Mouse (Mus musculus) cerebellum, adult 2 months (tissue): Measurements from ENCODE around the gene Rad52. TPM values are rescaled to one million over a fixed set of nuclear protein-coding genes. Genes with fewer than 3 reads are reported as not detected.

Experiments used
- DNase-seq, 2 experiments: peaks; one replicate each; pipeline ENCODE4 v3.0.0; 2021
- H3K27ac ChIP-seq: fragments of 200-500 bp; 2 replicates; pipeline ENCODE4 v1.5.1; 2012; ENCODE audit warnings: low read length, control low read depth, inconsistent platforms; ENCODE audit not compliant: insufficient read depth
- H3K27me3 ChIP-seq: fragments of 200-500 bp; 2 replicates; pipeline ENCODE4 v1.6.1; 2012; ENCODE audit warnings: inconsistent platforms, mild to moderate bottlenecking, low read length, moderate library complexity; ENCODE audit not compliant: control insufficient read depth, insufficient read depth
- H3K4me1 ChIP-seq: fragments of 200-500 bp; 2 replicates; pipeline ENCODE4 v1.6.1; 2011; ENCODE audit warnings: low read length; ENCODE audit not compliant: control insufficient read depth, insufficient read depth
- H3K4me3 ChIP-seq: fragments of 200-500 bp; replicated peaks from 2 replicates; pipeline ENCODE3; 2011; ENCODE audit warnings: mild to moderate bottlenecking, low read depth, low read length, control low read depth; ENCODE audit not compliant: insufficient read depth
- CTCF ChIP-seq: fragments of 200-500 bp; IDR thresholded peaks from 2 replicates; pipeline ENCODE4 v1.5.1; 2011; ENCODE audit warnings: low read depth, mild to moderate bottlenecking, control low read depth, low read length, moderate library complexity, borderline replicate concordance; ENCODE audit not compliant: insufficient read depth
- POLR2A ChIP-seq: fragments of 200-500 bp; IDR thresholded peaks from 2 replicates; pipeline ENCODE4 v1.6.1; 2011; ENCODE audit warnings: low read length, control low read depth, borderline replicate concordance; ENCODE audit not compliant: insufficient read depth
- WGBS: fragments of 180-500 bp; shearing (Covaris S2); methylation state at CpG from one replicate; pipeline ENCODE4 v1.1.7; 2018; 5-methylcytosine and 5-hydroxymethylcytosine counted together
- polyA plus RNA-seq: library from polyadenylated mRNA; depleted of rRNA; stranded (reverse); fragments of >200 nt; gene quantifications from 2 replicates; pipeline ENCODE4 v1.2.3, GENCODE M21; 2012; rRNA removed

Gene Rad52
- polyA plus RNA-seq, result 62.6 and 65.1 TPM in 2 replicates

DNA sequence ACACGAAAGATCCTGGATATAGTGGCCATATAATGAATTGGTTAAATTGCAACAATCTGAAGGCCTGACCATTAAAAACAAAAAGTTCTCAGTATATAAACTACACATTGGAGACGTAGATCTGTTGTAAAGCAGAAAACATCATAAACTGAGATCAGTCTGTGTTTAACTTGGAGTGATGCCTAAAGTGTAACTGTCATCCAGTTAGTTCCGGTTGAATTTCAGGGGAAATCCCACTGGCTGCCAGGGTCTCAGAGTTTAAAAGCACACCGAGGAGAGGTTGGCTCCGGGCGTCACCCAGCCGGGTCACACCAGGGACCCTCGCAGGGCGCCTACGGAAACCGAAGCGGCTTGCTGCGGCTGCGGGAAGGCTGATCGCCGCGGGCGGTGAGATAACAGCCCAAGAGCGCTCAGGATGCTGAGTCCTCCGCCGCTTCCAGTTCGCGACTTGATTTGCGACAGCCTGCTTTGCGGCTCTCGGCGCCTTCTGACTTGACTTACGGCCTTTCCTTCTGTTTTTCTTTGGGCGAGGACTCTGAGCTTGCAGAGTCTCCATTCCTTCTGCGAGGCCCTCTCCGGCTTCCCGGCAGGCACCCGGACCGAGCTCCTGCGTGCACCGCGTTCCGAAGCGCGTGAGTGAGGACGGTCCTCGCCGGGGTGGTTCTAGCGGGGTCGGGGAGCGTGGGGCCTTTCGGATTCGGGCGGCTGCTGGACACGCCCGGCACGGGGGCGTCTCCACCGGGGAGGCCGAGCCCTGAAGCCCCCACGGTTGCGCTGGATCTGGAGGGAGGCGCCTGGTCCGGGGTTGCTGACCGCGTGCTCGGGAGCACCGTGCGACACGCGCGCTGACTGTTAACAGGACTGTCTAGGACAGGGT lies at the start of gene Rad52:
Rad52 (plus strand) TSS at position 495 of the 877 bp plus-strand sequence.
- Histone ChIP-seq H3K27ac (peak within 1 kb of the TSS; percentile 96), H3K4me1 (peaks cover 3% of the 10 kb centered on the region), H3K4me3 (peak within 1 kb of the TSS; percentile 90), H3K27me3 (no peaks in the 10 kb centered on the region)
- TF ChIP-seq CTCF, result no peak
- TF ChIP-seq POLR2A, result peak; percentile 84
- DNase-seq, result peak; percentile 93
- under 1% methylated on average over 67 of the region's 67 CpGs for WGBS

DNA sequence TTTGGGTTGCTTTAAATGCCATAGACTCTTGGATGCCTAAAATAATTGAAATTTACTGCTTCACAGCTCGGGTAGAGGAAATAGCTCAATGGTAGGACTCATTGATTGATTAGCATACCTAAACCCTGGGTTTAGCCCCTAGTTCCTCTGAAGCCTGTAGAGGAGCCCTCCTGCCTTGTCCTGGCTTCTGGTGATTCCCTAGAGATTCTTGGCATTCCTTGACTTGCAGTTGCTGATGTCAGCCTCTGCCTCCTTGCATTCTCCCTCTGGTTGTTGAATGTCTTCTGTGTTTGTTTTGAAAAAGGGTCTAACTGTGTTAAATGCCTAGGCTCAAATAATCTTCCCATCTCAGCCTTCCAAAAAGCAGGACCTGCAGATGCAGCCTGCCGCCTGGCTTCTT lies 48.3 kb upstream of the Rad52 start:
- WGBS, result 33% methylated on average over 2 of the region's 2 CpGs
- no peak for DNase-seq
- TF ChIP-seq POLR2A, result no peak
- no peak for TF ChIP-seq CTCF

DNA sequence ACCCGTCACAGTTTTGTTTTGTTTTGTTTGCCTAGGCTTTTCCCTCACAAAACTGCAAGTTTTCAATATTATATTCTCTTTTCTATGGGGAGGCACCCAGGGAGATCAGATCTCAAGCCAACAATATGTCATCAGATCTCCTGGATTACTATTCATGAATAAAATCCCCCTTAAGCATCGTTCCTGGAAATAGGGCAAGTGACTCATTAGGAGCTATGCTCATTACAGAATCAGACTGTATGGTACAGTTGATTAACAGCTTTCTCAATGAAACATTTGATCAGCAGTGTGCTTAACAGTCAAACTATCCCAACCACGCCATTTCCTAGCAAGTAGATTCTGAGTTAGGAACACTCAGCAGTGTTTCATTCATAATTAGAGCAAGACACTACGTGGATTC lies 47.0 kb upstream of the Rad52 start:
- Histone ChIP-seq H3K4me3 (no peak overlapping the region), H3K27me3 (no peaks in the 10 kb centered on the region), H3K4me1 (peaks cover 7% of the 10 kb centered on the region; the same call in 1 of the 2 replicates), H3K27ac (no peak overlapping the region)
- WGBS, result 39% methylated on average over 4 of the region's 4 CpGs
- TF ChIP-seq POLR2A (no peak), CTCF (no peak)
- no peak for DNase-seq

More for the DNA sequence above, 48.3 kb upstream of the Rad52 start:
- Histone ChIP-seq H3K27ac (no peak overlapping the region; the same call in 1 of the 2 replicates), H3K4me1 (peaks cover 11% of the 10 kb centered on the region; the same call in 1 of the 2 replicates), H3K4me3 (no peak overlapping the region), H3K27me3 (no peaks in the 10 kb centered on the region)

DNA sequence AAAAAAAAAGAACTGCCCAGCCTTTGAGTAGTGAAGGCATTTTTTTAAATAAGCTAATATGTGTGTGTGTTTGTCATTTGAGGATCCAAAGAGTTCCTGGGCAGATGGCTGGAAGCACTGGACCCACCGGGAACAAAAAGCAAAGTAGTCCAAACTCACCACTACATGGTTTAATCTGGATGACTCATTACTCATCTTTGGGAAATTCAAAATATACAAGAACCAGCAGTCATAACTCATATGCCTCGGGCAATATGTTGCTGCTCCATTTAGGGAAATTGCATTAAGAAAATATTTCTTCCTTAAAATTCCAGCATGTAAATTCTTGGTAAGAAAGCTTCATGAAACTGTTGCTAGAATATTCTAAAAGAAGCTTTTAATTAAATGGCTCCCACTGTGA lies 42.3 kb upstream of the Rad52 start:
- Histone ChIP-seq H3K27ac (no peak overlapping the region), H3K27me3 (no peaks in the 10 kb centered on the region), H3K4me3 (no peak overlapping the region), H3K4me1 (peaks cover 25% of the 10 kb centered on the region; the same call in 1 of the 2 replicates)
- no peak for DNase-seq
- WGBS, result 44% methylated on average over 2 of the region's 2 CpGs
- TF ChIP-seq POLR2A (no peak), CTCF (no peak)

DNA sequence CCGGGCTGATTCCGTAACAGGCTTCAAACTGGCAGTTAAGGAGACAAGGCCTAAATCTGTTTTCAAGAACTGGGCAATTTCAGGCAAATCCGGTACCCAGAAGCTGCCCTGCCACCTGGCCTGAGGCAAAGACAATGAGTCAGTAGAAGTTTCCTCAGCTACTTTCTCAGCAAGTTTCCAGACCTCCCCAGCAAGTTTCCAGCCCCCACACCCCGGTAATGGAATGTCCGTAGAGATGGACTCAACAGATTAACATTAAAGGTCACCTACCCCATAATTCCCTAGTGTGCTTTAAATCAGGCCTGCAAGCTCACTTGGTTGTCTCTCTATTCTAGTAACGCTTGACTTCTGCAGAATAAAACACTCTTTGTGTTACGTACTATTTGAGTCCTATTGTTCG lies 41.0 kb upstream of the Rad52 start:
- Histone ChIP-seq H3K4me3 (no peak overlapping the region), H3K27ac (no peak overlapping the region), H3K4me1 (peaks cover 21% of the 10 kb centered on the region; the same call in 1 of the 2 replicates), H3K27me3 (no peaks in the 10 kb centered on the region)
- WGBS, result 76% methylated on average over 8 of the region's 8 CpGs
- TF ChIP-seq CTCF, result no peak
- no peak for TF ChIP-seq POLR2A
- DNase-seq, result no peak

DNA sequence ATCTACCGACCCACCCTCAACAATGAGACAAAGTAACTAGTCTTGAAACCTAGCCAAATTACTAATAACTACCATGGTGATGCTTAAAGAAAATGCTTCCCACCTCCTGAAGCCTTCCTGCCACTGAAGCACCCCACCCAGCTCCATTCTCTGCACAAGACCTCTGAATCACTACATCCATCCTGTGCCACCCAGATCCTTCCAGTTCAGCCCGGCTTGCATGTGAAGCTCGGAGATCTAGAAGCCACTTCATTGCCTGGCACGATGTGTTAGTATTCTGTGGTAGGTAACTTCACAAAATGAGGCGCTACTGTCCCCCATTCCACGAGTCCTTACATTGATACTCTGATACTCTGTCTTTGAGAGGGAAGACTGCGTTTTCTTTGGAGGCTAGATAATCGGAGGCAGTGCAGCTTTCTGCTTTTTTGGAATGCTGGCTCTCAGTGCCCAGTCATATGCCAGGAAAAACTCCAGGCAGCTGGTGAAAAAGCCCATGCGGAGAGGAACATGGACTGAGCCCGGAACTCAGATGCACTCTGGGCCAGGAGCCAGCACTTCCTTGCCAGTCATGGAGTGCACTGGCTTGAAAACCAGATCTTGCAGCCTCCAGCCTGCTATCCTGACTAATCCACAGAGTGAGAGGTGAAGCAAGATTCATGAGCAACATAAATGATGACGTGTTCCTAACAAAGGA lies 38.0 kb upstream of the Rad52 start:
- peak overlapping the region; percentile 50 for H3K4me3 ChIP-seq
- WGBS, result 1% methylated on average over 11 of the region's 11 CpGs

DNA sequence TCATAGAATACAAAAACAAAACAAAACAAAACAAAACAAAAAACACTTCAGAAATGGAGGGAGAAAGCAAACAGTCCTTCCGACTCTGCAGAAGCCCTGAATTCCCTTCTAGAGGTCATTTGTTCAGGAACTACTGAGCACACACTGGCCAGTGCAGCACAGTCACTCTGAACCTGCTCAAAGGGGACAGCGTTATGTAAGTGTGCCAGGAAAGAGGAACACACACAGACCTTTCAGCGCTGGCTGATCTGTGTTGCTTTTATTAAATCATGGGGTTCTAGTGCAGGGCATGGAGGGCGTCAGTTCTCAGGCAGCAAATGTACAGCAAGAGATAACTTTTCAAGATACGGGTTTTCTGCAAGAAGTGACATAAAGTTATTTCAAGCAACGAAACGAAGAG lies 19.3 kb upstream of the Rad52 start:
- TF ChIP-seq CTCF, result no peak
- TF ChIP-seq POLR2A, result no peak
- no peak overlapping the region for H3K27ac ChIP-seq
- no peak for DNase-seq
- H3K27me3 ChIP-seq, result no peaks in the 10 kb centered on the region
- no peaks in the 10 kb centered on the region for H3K4me1 ChIP-seq
- 78% methylated on average over 7 of the region's 7 CpGs for WGBS
- no peak overlapping the region for H3K4me3 ChIP-seq

More for the DNA sequence above, 38.0 kb upstream of the Rad52 start:
- DNase-seq, result peak; percentile 98 to 99
- TF ChIP-seq CTCF (no peak), POLR2A (peak; percentile 58; the same call in 1 of the 2 replicates)
- peak overlapping the region; percentile 92 for H3K27ac ChIP-seq
- H3K27me3 ChIP-seq, result no peaks in the 10 kb centered on the region
- H3K4me1 ChIP-seq, result peaks cover 21% of the 10 kb centered on the region; the same call in 1 of the 2 replicates

DNA sequence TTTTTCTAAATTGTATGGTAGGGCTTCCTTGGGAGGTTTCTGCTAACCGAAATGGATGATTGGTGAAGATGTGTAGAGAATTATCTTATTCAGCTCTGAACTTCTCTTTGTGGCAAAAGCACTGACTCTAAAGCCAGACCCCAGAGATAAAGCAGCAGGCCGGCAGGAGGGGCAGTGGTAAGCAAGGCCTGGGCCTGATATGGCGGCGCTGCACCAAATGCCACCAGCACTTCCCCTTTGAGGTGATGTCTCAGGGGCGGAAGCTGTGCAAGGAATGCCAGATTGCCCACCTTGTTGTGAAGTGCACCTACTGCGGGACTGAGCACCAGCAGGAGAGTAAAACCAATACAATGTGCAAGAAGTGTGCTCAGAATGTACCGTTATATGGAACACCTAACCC lies 9.8 kb upstream of the Rad52 start:
- no peak for TF ChIP-seq POLR2A
- TF ChIP-seq CTCF, result no peak
- H3K27me3 ChIP-seq, result no peaks in the 10 kb centered on the region
- H3K4me3 ChIP-seq, result no peak overlapping the region
- no peaks in the 10 kb centered on the region for H3K4me1 ChIP-seq
- WGBS, result 96% methylated on average over 7 of the region's 7 CpGs
- H3K27ac ChIP-seq, result no peak overlapping the region
- DNase-seq, result no peak
